Mouse (Mus musculus): Measurements from ENCODE around the gene Napepld. TPM values are rescaled to one million over a fixed set of nuclear protein-coding genes. Genes with fewer than 3 reads are reported as not detected.
"Not testable (repeated sequence)": the region's sequence is repeated elsewhere in the genome, so short reads cannot be mapped to it uniquely, and the experiment has no call there.

The Napepld gene
- total RNA-seq, 2 experiments from 2014 or later = 28.4 to 34.7 TPM

GRCm38 (mm10) chr5:21732177-21732911, 31.1 kb upstream of the Napepld start:
- no peak for DNase-seq (ENCODE audit: low spot score in 2 of 2)
- H3K27ac ChIP-seq = peak overlapping the region; percentile 85

GRCm38 (mm10) chr5:21729107-21729506, 27.9 kb upstream of the Napepld start:
- no peak overlapping the region for H3K27ac ChIP-seq
- no peak overlapping the region for H3K4me3 ChIP-seq
- TF ChIP-seq CTCF (conservative IDR thresholded peaks at IDR 0.05) = no peak
- no peak for DNase-seq (ENCODE audit: low spot score in 2 of 2)

More at GRCm38 (mm10) chr5:21732177-21732911, 31.1 kb upstream of the Napepld start:
- no peak for TF ChIP-seq CTCF (conservative IDR thresholded peaks at IDR 0.05)
- H3K4me3 ChIP-seq = no peak overlapping the region

GRCm38 (mm10) chr5:21724872-21725271, 23.7 kb upstream of the Napepld start:
- DNase-seq (ENCODE audit: low spot score in 2 of 2) = no peak
- Histone ChIP-seq H3K27ac (peak overlapping the region; percentile 36; the same call in 1 of the 2 replicates), H3K4me3 (no peak overlapping the region)
- no peak for TF ChIP-seq CTCF (conservative IDR thresholded peaks at IDR 0.05)

- Histone ChIP-seq H3K27ac (peak overlapping the region; percentile 36; the same call in 1 of the 2 replicates), H3K4me3 (no peak overlapping the region)
- TF ChIP-seq CTCF (conservative IDR thresholded peaks at IDR 0.05) = no peak
- no peak for DNase-seq (ENCODE audit: low spot score in 2 of 2)
Measured at GRCm38 (mm10) chr5:21724427-21724826, 23.2 kb upstream of the Napepld start.

- no peak for TF ChIP-seq CTCF (conservative IDR thresholded peaks at IDR 0.05)
- DNase-seq (ENCODE audit: low spot score in 2 of 2) = no peak
- Histone ChIP-seq H3K4me3 (no peak overlapping the region), H3K27ac (no peak overlapping the region)
Measured at GRCm38 (mm10) chr5:21719209-21719608, 18.0 kb upstream of the Napepld start.

- H3K4me3 ChIP-seq = no peak overlapping the region
- no peak for TF ChIP-seq CTCF (conservative IDR thresholded peaks at IDR 0.05)
- no peak for DNase-seq (ENCODE audit: low spot score in 2 of 2)
- no peak overlapping the region for H3K27ac ChIP-seq
Measured at GRCm38 (mm10) chr5:21718546-21718945, 17.4 kb upstream of the Napepld start.

GRCm38 (mm10) chr5:21717165-21717715, 16.0 kb upstream of the Napepld start:
- H3K4me3 ChIP-seq = no peak overlapping the region
- no peak for DNase-seq (ENCODE audit: low spot score in 2 of 2)
- no peak for TF ChIP-seq CTCF (conservative IDR thresholded peaks at IDR 0.05)
- peak overlapping the region; percentile 18; the same call in 1 of the 2 replicates for H3K27ac ChIP-seq

- DNase-seq (ENCODE audit: low spot score in 2 of 2) = no peak
- H3K27ac ChIP-seq = no peak overlapping the region
- no peak overlapping the region for H3K4me3 ChIP-seq
- TF ChIP-seq CTCF (conservative IDR thresholded peaks at IDR 0.05) = no peak
Measured at GRCm38 (mm10) chr5:21714447-21714846, 13.3 kb upstream of the Napepld start.

- DNase-seq (ENCODE audit: low spot score in 2 of 2) = no peak
- no peak for TF ChIP-seq CTCF (conservative IDR thresholded peaks at IDR 0.05)
- no peak overlapping the region for H3K27ac ChIP-seq
- H3K4me3 ChIP-seq = no peak overlapping the region
Measured at GRCm38 (mm10) chr5:21712127-21712715, 11.0 kb upstream of the Napepld start.

GRCm38 (mm10) chr5:21708011-21708410, 6.8 kb upstream of the Napepld start:
- DNase-seq (ENCODE audit: low spot score in 2 of 2); H3K27ac ChIP-seq; H3K4me3 ChIP-seq: not testable (repeated sequence)

GRCm38 (mm10) chr5:21706546-21706945, 5.3 kb upstream of the Napepld start:
- H3K4me3 ChIP-seq = no peak overlapping the region
- DNase-seq (ENCODE audit: low spot score in 2 of 2) = no peak
- H3K27ac ChIP-seq = no peak overlapping the region
- no peak for TF ChIP-seq CTCF (conservative IDR thresholded peaks at IDR 0.05)

GRCm38 (mm10) chr5:21703708-21704107, 2.5 kb upstream of the Napepld start:
- DNase-seq (ENCODE audit: low spot score in 2 of 2) = no peak
- no peak for TF ChIP-seq CTCF (conservative IDR thresholded peaks at IDR 0.05)
- Histone ChIP-seq H3K4me3 (no peak overlapping the region), H3K27ac (peak overlapping the region; percentile 16; the same call in 1 of the 2 replicates)

- H3K27ac ChIP-seq = no peak overlapping the region; the same call in 1 of the 2 replicates
- no peak for DNase-seq (ENCODE audit: low spot score in 2 of 2)
- no peak for TF ChIP-seq CTCF (conservative IDR thresholded peaks at IDR 0.05)
- no peak overlapping the region for H3K4me3 ChIP-seq
Measured at GRCm38 (mm10) chr5:21702873-21703475, 1.8 kb upstream of the Napepld start.
